Mouse (Mus musculus): Measurements from ENCODE around the gene Stmn1.

GRCm38 (mm10) chr4:134495546-134495923 is 27.4 kb downstream of the Stmn1 start:
- TF ChIP-seq POLR2A (IDR thresholded peaks at IDR 0.05; ENCODE audit: low read depth, low read length): no peak
- TF ChIP-seq CTCF (IDR thresholded peaks at IDR 0.05; ENCODE audit: extremely low read depth, insufficient read depth, insufficient read length, insufficient replicate concordance): no peak

Data from spleen, adult 2 months (tissue).